Mouse (Mus musculus) right cerebral cortex, adult 18-20 months (tissue): ENCODE measurements around the gene Asap2.

Source experiments
- DNase-seq: peaks from one replicate; pipeline ENCODE4 v3.0.0; 2022; ENCODE audit warnings: mixed read lengths

Asap2 gene

DNA sequence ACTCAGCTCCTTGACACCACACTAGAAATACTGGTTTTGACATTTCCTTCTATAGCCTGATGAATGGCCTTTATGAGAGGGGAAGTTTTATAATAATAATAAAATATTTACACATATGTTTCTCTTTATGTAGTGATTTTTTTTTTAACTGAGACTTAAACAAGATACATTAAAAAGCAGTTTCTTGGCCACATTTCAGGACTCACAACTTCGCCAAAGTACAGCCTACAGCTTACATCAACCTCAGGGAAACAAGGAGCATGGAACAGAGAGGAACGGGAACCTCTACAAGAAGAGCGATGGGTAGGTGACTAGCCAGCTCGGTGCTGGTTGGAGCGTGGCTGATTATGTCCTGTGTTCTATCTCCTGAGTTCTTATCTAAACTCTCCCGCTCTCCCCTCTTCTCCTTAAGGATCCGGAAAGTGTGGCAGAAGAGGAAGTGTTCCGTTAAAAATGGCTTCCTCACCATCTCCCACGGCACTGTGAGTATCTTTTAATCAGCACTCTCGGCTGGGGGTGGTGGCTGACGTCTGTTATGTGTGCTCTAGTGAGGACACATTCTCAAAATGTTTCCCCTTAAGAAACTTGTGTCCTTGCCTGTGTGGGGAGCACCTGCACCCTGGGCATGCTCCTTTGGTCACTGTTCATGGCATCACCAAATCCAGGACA, 227.7 kb downstream of the Asap2 start:
- peak; percentile 49 for DNase-seq

DNA sequence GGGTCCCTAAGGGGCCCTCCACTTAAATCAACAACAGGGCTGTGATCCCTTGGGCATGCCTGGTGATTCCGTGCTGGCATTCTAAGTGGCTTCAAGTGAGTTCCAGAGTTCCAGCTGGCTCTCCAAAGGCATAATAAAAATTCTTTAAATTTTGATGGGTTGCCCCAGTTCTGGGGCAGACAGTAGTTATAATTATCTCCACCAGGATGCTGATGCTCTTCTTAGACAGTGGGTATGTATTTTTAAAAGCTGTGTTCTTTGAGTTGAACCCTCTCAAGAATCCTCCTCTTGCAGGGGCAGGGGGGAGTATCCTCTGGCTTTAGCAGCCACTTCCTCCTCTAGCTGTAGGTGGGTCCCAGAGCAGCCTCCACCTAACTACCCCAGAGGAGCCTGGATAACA, 230.3 kb downstream of the Asap2 start:
- DNase-seq: no peak

DNA sequence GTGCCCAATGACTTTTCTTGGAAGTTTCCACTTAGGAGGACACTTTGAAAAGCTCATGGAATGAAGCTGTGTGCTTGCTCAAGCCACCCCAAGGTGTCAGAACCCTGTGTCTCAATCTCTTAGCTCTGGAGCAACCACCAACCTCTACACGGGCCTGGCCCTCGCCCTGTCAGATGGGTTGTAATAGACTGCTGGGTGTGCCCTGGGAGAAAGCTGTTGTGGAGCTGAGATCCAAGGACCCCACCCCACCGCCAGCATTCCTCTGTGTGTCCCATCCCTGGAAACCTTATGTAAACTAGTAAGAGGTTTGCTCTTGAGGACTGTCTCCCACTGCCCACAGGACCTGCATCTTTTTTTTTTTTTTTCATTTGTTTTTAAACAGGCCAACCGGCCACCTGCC, 233.7 kb downstream of the Asap2 start:
- DNase-seq: no peak

DNA sequence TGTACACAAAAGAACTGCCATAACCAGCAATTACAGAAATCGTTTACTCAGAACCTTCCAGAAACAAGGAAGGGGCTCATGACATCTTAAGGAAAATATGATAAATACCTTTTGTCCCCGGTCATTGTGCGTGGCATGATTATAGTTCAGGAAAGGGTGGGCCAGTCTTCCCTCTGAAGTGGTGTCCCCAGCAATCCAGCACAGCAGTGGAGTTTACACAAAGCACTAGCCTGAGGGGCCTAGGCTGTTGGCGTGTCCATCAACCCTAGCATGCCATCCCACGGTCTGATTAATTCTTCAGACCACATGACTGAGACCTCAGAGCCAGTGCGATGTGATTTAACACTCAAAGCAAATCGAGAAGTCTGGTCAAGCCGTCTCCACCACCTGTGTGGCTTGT, 235.1 kb downstream of the Asap2 start:
- DNase-seq: no peak

DNA sequence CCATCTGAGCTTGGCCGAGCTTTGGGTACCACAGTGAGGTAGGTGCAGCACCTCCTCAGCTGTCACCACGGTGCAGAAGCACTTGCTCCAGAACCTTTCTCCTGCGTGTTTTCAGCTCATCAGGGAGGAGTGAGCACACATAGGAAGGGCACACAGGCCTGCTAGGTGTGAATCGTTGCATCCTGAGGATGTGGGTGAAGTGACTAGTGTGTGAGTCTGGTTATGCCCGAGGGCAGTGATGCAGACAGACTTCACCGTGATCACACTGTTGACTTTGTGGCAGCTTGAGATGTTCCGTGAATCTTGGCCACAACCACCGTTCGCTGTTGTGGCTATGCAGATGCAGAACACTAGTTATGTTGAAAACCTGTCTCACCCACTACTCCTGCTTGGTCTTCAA, 236.1 kb downstream of the Asap2 start:
- no peak for DNase-seq

DNA sequence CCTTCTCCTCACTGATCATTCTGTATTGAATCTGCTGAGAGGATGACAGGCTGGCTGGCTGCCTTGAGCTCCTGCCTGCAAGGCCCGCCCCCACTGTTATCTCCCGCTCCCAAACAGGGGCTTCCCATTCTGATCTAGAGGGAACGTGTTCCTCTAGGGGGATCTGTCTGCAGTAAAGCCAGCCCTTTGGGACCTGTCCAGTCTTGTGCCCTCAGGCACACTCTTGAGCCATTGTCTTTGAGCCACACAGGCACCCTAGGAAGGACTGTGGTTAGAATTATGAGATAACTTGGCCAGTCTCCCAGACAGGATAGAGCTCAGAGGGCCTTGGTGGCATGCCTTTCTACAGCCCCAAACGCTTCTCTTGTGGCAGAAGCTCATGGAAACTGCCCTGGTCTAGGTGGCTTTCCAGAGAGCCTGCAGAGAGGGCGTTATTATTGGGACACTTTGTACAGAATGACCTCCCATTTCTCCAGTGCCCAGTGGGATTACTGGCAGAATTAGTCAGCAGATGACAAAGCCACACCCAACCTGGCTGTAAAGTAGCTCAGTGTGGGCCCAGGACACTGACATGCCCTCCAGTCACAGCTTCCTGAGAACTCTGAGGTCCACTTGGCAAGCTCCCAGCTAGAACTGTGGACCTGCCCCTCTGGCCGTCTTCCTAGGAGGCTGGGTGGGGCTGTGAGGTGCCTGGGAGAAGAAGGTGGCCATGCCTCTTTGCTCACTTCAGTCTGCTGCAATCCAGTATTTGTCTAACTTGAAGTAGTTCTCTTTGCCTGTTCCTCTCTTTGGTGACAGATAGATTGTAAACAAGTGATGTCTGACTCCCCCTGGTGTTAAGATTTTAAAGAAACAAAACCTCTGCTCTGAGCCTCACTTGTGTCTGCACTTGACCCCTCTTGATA, 237.1 kb downstream of the Asap2 start:
- DNase-seq: no peak

DNA sequence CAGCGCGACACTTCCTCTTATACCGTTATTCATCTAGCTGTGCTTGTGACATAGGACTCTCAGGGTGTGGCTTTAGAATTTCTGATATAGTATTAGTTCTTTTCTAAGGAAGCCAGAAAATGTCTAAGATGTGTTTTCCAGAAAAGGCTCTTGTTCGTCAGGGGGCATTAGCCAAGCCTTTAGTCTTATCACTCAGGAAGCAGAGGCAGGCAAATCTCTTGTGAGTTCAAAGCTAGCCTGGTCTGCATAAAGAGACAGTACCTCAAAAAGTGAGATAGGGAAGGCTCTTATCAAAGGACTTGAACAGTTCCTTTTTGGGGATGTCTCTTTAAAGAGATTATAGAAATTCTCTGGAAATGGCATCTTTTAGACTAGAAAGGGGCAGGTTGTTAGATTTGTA, 238.4 kb downstream of the Asap2 start:
- no peak for DNase-seq

DNA sequence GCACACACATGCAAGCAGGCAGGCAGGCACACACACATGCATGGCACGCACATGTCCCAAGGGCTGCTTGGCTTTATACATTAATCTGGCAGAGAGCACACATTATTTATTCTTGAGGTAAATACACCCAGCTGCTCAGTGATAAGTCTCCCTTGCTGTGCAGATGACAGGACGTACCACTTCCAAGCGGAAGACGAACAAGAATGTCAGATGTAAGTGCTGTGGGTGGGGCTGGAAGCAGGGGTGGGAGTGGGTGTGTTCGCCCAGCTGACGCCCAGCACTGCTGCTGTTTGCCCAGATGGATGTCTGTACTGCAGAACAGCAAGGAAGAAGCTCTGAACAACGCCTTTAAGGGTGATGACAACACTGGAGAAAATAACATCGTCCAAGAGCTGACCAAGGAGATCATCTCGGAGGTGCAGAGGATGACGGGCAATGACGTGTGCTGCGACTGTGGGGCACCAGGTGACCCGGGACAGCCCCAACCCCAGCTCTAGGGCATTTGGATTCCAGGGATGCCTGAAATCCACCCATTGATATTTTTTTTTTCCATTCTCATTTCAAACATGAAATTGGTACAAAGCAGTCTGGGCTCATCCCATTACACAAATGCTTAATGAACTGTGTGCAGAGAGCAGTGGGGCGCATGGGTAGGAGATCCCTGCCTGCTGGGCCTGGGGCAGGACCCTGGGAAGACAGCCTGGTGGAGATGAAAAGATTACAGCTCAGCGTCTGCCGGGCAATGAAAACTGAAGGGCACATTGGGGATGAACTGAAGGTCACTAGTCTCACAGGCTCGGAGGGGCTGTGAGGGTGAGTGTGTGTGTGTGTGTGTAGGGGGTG, 239.0 kb downstream of the Asap2 start:
- peak; percentile 47 for DNase-seq

DNA sequence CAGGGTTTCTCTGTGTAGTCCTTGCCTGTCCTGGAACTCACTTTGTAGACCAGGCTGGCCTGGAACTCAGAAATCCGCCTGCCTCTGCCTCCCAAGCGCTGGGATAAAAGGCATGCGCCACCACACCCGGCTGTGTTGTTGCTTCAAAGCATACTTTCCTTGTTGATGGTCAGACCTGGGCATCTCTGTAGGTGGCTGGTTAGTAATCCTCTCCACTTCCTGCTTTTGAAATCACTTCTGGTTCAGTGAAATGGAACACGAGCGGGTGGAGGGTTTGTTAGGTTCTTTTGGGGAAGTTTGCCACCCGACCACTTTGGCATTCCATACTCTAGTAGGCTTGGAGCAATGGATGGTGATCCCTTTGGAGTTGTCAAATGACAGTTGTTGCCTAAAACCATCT, 243.5 kb downstream of the Asap2 start:
- DNase-seq: no peak

DNA sequence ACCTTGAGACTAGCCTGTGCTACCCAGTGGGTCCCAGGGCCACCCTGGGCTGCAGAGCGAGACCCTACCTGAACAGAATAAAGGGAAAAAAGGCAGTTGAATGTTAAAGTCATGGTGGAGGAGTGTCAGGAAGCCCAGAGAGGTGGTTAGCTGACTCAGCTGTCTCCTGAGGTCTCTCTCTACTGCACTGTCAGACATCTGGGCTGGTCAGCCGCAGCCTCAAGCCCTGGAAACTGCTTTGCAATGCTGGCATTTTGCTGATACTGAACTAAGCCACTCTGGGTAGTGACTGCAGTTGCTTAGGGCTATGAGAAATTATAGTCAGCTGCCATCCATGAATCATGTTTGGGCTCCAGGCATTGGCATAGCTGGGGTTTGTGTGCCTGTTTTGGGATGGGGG, 244.3 kb downstream of the Asap2 start:
- DNase-seq: no peak

DNA sequence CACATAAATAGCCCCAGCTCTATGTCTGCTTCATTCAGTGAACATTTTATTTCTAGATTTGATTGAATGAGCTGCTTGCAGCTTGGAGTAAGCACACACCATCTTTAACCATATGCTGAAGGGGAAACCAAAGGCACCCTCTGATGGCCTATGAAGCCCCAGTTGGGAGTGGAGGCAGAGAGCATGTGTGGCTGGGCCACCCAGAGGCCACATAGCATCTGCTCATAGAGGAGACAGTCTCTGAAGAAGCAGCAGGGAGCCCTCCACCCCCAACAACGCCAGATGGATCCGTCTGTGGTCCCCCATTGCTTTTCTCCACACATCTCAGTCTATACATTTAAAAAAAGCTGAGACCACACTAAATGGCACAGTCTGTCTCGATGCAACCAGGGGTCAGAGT, 251.7 kb downstream of the Asap2 start:
- no peak for DNase-seq

DNA sequence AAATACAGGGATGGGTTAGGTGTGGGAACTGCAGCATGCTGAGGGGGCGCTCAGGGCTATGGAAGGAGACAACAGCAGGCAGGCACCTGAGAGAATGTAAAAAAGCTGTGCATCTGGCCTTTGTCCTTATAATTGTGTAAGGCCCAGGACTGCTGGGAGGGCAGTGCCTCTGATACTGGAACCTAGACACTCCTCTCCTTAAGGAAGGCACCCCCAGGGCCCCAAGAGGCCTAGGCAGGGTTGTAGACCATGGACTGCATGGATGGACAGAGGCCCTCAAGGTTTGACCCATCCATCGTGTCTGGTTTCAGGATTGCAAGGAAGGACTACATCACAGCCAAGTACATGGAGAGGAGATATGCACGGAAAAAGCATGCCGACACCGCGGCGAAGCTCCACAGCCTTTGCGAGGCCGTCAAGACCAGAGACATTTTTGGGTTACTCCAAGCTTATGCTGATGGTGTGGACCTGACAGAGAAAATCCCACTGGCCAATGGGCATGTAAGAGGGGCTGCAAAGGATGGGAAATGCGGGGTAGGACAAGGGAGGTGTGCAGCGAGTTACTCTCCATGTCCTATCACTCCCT, 254.2 kb downstream of the Asap2 start:
- no peak for DNase-seq

DNA sequence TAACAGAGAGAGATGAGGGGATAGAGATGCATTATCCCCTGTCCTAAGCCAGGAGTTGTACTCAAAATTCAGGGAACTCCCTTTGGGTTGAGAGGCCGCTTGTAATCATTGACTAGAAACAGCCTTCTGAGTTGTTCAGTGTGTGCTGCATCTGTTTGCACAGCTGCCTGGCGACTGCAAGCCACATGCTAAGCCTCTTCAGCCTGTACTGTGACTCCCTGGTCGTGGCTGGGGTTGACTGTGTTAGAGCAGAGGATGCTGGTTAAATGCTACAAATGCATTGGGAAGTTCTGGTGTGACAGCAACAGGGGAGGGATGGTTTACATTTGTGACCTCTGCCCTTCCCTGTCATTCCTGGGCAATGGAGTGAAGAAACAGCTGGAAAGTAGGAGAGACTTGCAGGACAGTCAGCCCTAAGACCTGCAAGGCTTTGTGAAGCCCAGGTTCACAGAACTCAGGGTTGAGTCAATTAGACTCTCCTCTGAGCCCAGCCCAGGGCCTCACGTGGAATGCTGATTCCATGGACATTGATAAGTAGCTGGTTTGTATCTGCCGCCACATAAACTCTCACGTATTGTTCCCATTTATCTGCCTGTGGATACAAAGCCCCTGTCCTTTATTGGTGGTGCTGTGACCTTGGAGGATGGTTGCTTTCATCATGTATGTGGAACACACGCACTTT, 257.6 kb downstream of the Asap2 start:
- no peak for DNase-seq

DNA sequence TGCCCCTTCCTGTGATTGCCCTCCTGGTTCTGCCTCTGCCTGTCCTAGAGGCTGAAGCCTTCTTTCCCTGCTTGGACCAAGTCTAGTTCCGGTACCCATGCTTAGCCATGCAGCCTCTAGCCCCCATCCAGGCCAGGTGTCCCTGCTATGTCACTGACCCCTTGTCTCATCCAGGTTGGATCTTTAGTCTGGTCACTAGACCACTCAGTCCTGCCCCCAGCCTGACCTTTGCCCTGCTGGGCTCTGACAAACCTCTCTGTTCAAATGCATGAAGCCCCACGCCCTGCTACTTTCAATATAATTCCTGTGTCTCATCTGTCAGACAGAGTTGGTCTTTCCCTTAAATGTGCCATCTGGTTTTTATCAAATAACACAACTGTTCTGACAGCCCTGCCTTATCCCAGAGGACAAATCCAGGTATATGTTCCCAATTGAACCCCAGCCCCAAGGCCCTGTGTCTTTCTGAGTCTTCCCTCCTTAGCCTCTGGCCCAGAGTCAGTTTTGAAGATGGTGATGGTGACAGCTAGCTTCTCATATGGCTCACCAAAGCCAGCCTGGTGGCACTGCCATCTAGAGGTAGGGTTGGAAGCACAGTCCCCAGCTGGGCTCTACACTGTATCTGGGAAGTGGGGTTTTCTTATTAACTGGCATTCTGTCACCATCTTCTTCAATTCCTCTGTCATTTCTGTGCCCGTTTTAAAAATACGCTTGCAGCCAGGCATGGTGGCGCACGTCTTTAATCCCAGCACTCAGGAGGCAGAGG, 270.4 kb downstream of the Asap2 start:
- DNase-seq: no peak

DNA sequence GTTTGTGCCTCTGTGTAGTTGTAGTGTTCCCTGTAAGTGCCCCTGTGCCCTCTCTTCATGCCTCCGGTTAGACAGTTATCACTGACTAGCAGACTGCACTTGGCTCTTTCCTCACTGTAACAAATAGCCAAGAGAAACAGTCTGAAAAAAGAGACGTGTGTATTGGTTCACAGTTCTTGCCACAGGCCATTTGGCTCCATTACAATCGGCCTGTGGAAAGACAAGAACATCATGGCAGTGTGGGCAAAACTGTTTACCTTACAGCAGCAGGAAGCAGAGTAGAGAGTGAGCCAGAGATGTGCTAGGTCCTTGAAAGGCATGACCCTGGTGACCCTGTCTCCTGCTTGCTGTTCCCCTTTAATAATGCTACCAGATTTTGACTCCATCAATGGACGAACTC, 271.3 kb downstream of the Asap2 start:
- no peak for DNase-seq

DNA sequence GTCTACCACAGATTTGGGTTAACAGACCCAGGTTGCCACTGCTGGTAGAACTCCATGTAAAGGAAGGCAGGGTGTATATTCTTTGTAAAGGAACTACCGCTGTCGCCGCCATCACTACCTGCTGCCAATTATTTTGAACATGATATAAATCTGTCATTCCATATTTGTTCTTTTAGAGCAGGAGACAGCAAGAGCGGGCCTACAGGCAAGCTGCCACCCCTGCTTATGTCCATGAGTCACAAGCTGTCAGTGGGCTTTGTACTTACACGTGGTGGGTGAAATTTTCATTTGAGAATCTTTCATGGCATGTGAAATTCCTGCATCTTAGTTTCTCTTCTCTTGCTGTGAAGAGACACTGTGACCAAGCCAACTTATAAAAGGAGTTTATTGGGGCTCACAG, 273.0 kb downstream of the Asap2 start:
- DNase-seq: peak; percentile 43

DNA sequence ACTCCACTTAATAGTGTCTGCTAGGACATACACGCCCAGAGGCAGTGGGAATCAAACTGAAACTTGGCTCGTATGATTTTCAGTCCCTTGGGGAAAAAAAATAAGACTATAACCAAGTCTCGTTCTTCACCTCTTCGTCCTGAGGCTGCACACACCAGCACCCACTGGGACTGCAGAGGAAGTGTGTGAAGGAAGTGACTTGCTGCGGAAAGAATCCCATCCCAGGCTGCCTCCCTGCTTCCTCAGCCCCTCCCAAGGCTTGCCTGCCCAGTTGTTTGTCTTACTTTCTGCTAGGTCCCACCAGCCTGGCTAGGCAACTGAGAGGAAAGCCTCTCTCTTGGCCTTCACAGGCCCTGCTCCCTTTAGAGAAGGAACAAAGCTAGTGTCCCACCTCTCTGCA, 274.0 kb downstream of the Asap2 start:
- DNase-seq: no peak

DNA sequence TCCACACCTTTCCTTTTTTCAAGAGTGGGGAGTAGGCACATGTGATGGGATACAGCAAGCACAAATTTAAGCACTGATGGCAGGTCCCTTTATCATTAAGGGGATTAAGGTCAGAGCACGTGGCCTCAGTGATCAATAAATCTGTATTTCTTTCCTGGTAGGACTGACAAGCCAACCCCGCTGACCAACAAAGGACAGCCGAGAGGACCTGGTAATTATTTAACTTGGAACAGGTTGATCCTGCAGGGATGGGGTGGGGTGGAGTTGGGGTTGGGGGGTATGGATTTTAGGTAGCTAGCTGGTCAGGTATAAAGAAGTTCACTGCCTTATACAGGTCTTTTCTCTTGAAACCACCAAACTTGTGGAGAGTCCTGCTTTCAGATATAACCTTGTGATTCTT, 274.7 kb downstream of the Asap2 start:
- DNase-seq: no peak

DNA sequence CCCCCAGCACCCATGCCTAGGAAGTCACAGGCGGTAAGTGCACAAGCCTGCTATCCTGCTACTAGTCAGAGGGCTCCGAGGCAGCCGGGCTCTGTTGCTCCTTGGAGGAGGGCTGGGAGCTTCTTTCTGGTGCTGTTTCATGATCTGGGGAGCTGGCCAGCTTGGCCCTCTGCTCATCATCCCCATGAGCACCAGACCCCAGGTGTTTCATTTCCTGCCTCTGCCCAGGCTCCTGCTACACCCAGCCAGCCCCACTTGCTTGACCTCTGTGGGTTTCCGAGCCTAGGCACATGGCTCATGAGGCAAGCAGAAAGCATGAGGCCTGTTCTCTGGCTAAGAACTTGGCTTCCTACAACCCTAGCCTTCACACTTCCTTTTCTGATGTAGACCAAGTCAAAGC, 275.2 kb downstream of the Asap2 start:
- DNase-seq: no peak

DNA sequence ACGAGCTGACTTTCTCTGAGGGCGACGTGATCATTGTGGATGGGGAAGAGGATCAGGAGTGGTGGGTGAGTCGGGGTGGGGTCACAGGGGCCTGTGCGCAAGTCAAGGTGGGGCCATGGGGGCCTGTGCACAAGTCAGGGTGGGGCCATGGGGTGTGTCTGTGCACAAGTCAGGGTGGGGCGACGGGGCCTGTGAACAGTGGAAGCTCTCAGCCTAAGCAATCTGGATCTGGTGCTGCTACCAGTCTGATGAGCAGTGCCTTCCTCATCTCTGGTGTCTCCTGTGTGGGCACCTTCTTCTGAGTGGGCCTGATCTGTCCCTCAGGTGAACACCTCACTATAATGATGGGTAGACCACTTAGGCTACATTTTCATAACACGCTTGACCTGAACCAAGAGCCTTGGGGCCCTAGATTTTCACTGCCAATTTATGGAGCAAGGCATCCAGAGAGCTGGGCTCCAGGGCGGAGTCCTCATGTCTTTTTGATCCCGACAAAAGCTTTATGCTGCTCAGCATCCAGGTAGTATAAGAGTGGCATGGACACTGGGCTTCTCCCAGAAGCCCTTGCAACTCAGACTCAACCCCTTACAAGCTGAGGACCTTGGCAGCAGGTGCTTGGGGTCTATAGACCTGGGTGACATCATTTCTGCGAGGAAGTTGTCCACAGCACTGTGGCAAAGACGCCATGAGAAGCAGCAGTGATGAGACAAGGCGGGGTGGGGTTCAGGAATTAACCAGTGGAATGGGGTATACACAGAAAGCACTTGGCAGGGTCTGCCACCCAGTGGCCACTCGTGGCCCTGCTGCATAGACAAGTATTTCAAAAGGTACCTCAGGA, 275.9 kb downstream of the Asap2 start:
- DNase-seq: peak; percentile 73

DNA sequence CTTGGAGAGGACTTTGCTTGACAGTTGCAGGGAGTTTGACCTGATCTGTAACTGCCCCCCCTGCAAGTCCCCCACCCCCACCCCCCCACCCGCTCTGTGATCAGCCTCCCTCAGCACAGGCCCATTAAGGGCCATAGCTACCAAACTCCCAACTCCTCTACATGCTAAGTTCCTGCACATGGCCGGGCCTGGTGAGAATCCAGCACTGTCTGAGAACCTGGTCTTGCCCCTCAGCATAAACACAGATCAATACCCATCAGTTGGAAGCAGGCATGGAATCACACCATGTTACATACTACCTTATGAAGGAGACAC, 276.5 kb downstream of the Asap2 start:
- no peak for DNase-seq
